Mouse (Mus musculus): ENCODE data around the gene Rapgef3. TPM values are rescaled to one million over a fixed set of nuclear protein-coding genes. Genes with fewer than 3 reads are reported as not detected.

The Rapgef3 gene
- total and polyA plus RNA-seq, 3 experiments: 2.5 to 3.4 (median 3.2) TPM

DNA sequence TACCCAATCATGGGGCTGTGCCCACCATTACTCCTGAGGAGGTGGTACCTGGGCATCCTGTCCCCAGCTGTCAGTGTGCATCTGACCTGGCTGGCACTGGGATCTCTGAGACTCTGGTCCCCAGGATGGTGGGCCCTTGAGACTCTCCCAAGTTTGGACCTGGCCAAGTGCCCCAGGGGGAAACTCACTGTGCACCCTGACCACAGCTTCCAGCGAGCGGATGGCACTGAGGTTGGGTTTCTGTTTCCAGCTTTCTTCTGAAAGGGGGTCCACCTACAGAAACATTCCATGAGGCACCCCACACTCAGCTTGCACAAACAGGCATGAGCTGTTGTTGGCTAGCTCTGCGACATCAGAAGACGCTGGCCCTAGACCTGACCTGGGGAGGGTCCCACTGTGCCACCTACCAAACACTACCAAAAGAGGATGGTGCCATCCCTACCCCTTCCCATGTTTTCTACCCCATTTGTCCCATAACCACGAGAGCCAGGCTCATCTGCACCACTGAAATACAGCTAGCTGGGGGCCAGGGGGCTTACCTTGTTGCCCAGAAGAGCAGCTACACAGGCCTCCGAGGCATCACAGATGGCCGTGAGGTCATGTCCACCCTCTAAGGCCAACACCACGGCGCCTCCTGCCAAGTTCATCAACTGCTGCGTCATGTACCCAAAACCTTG lies 27.9 kb upstream of the Rapgef3 start:
- dilution Hi-C loops (cut with MboI; ENCODE audit: extremely low pct_ligation_motif_present, extremely low pct_unique_long_range_greater_than_20kb, low sequenced_read_pairs) (loop anchor here (25.0 kb wide), 1 partner anchor 167 kb away; the partner anchor contains the start of gene Tmem106c), in situ Hi-C loops (cut with MboI; ENCODE audit: low pct_ligation_motif_present, low pct_unique_long_range_greater_than_20kb, low sequenced_read_pairs) (no loop called here)
- no peak overlapping the region for H3K27ac ChIP-seq (ENCODE audit: insufficient read depth, low read depth)
- TF ChIP-seq JUN (IDR thresholded peaks at IDR 0.05; ENCODE audit: insufficient read depth, low read depth, low read length): no peak
- TF ChIP-seq MXI1 (IDR thresholded peaks at IDR 0.05; ENCODE audit: low read depth, low read length): no peak
- no peak for TF ChIP-seq ZNF384 (IDR thresholded peaks at IDR 0.05; ENCODE audit: low read depth, low read length)
- TF ChIP-seq CHD2 (IDR thresholded peaks at IDR 0.05; ENCODE audit: low read length): no peak
- no peak for TF ChIP-seq CHD1 (IDR thresholded peaks at IDR 0.05; ENCODE audit: low read depth, low read length)
- no peak for TF ChIP-seq IRF4 (IDR thresholded peaks at IDR 0.05; ENCODE audit: low read depth, low read length)
- TF ChIP-seq MAZ (IDR thresholded peaks at IDR 0.05; ENCODE audit: low read depth, low read length): no peak
- TF ChIP-seq SIN3A (IDR thresholded peaks at IDR 0.05; ENCODE audit: low read length): no peak
- no peak for TF ChIP-seq USF2 (conservative IDR thresholded peaks at IDR 0.05; ENCODE audit: low read depth, low read length)
- TF ChIP-seq POLR2AphosphoS2 (IDR thresholded peaks at IDR 0.05; ENCODE audit: low read depth, low read length): no peak
- no peak for TF ChIP-seq MEF2A (IDR thresholded peaks at IDR 0.05; ENCODE audit: borderline replicate concordance, low read depth, low read length)
- no peak for TF ChIP-seq MAFK (IDR thresholded peaks at IDR 0.05; ENCODE audit: insufficient replicate concordance, low read length)
- no peak for TF ChIP-seq PAX5 (IDR thresholded peaks at IDR 0.05; ENCODE audit: low read length)
- no peak for TF ChIP-seq SMC3 (IDR thresholded peaks at IDR 0.05; ENCODE audit: low read depth, low read length)
- TF ChIP-seq RCOR1 (conservative IDR thresholded peaks at IDR 0.05; ENCODE audit: low read depth, low read length): no peak
- TF ChIP-seq HCFC1 (IDR thresholded peaks at IDR 0.05; ENCODE audit: low read depth, low read length): no peak
- TF ChIP-seq TBP (conservative IDR thresholded peaks at IDR 0.05; ENCODE audit: low read depth, low read length): no peak
- no peak for TF ChIP-seq ETS1 (conservative IDR thresholded peaks at IDR 0.05; ENCODE audit: low read depth, low read length)
- TF ChIP-seq MAX (IDR thresholded peaks at IDR 0.05; ENCODE audit: low read length): no peak
- no peak overlapping the region for H3K9ac ChIP-seq (ENCODE audit: insufficient read depth, low read depth)
- DNase-seq (ENCODE audit: extremely low read depth): no peak
- H3K36me3 ChIP-seq (replicated peaks in 1 of 2; ENCODE audit: control insufficient read depth in 1 of 2, insufficient read depth in 1 of 2, low read length in 1 of 2): peaks cover 93 to 100% of the 10 kb centered on the region in 2 experiments
- H3K9me3 ChIP-seq (replicated peaks; ENCODE audit: low read length): peaks cover 4% of the 10 kb centered on the region
- H3K4me1 ChIP-seq (ENCODE audit: control insufficient read depth in 1 of 2, insufficient read depth in 2 of 2): no peaks in the 10 kb centered on the region
- H3K79me2 ChIP-seq (replicated peaks; ENCODE audit: control insufficient read depth, extremely low read depth, insufficient read depth, poor library complexity, severe bottlenecking): no peaks in the 10 kb centered on the region
- H3K4me2 ChIP-seq (ENCODE audit: insufficient read depth, low read depth, poor library complexity, severe bottlenecking): no peak overlapping the region
- H3K27me3 ChIP-seq (replicated peaks): no peaks in the 10 kb centered on the region
- no peak overlapping the region for H3K4me3 ChIP-seq (replicated peaks in 1 of 3; ENCODE audit: low read depth in 2 of 3, low read length in 2 of 3, poor library complexity in 1 of 3)

- Histone ChIP-seq H3K4me1 (ENCODE audit: control insufficient read depth in 1 of 2, insufficient read depth in 2 of 2) (peaks cover 5 to 7% of the 10 kb centered on the region in 2 experiments), H3K9ac (ENCODE audit: insufficient read depth, low read depth) (no peak overlapping the region), H3K27ac (ENCODE audit: insufficient read depth, low read depth) (no peak overlapping the region), H3K27me3 (replicated peaks) (no peaks in the 10 kb centered on the region), H3K4me3 (replicated peaks in 1 of 3; ENCODE audit: low read depth in 2 of 3, low read length in 2 of 3, poor library complexity in 1 of 3) (no peak overlapping the region), H3K9me3 (replicated peaks; ENCODE audit: low read length) (peaks cover 4% of the 10 kb centered on the region), H3K4me2 (ENCODE audit: insufficient read depth, low read depth, poor library complexity, severe bottlenecking) (no peak overlapping the region), H3K79me2 (replicated peaks; ENCODE audit: control insufficient read depth, extremely low read depth, insufficient read depth, poor library complexity, severe bottlenecking) (no peaks in the 10 kb centered on the region), H3K36me3 (replicated peaks in 1 of 2; ENCODE audit: control insufficient read depth in 1 of 2, insufficient read depth in 1 of 2, low read length in 1 of 2) (peaks cover 90 to 99% of the 10 kb centered on the region in 2 experiments)
- DNase-seq (ENCODE audit: extremely low read depth): no peak
- no peak for TF ChIP-seq MEF2A (IDR thresholded peaks at IDR 0.05; ENCODE audit: borderline replicate concordance, low read depth, low read length)
- TF ChIP-seq CTCF (conservative IDR thresholded peaks at IDR 0.05 in 1 of 2, IDR thresholded peaks at IDR 0.05 in 1 of 2; ENCODE audit: low read depth in 2 of 2, low read length in 2 of 2): peak; percentile 54 to 88
- peak; percentile 28 for TF ChIP-seq SMC3 (IDR thresholded peaks at IDR 0.05; ENCODE audit: low read depth, low read length)
- dilution Hi-C loops (cut with MboI; ENCODE audit: extremely low pct_ligation_motif_present, extremely low pct_unique_long_range_greater_than_20kb, low sequenced_read_pairs): loop anchor here (25.0 kb wide), 1 partner anchor 168 kb away; the partner anchor contains the start of gene Tmem106c
- in situ Hi-C loops (cut with MboI; ENCODE audit: low pct_ligation_motif_present, low pct_unique_long_range_greater_than_20kb, low sequenced_read_pairs): loop anchor here (5.0 kb wide), 1 partner anchor 53 kb away; no protein-coding TSS in a partner anchor
These were observed 26.5 kb upstream of the Rapgef3 start for GRCm38 (mm10) chr15:97794268-97794667.
